Mouse (Mus musculus) inflammation-experienced regulatory T-cells, adult 6 months (primary cell): ENCODE measurements around the gene Vps35l. TPM values are rescaled to one million over a fixed set of nuclear protein-coding genes. Genes with fewer than 3 reads are reported as not detected.

Experiments used
- ATAC-seq: one replicate; pipeline ENCODE4 v1.8.0; 2017
- polyA plus RNA-seq, 3 experiments: library from polyadenylated mRNA; unstranded; fragments of 100-300 nt; shearing (Covaris generic); gene quantifications; one replicate each; pipeline ENCODE4 v1.2.1; 2017

The Vps35l gene
- polyA plus RNA-seq, 3 experiments from 2014 or later = 53.6 to 58.6 (median 55.6) TPM

GRCm38 (mm10) chr7:118821887-118822556, 82.0 kb downstream of the Vps35l start:
- ATAC-seq = no peak

GRCm38 (mm10) chr7:118824451-118824850, 84.4 kb downstream of the Vps35l start:
- ATAC-seq = no peak

- no peak for ATAC-seq
Observed at GRCm38 (mm10) chr7:118827975-118828416, 88.0 kb downstream of the Vps35l start.

- no peak for ATAC-seq
Observed at GRCm38 (mm10) chr7:118837901-118838300, 97.9 kb downstream of the Vps35l start.

GRCm38 (mm10) chr7:118841030-118841745, 101.2 kb downstream of the Vps35l start:
- ATAC-seq = no peak

GRCm38 (mm10) chr7:118841796-118842195, 101.8 kb downstream of the Vps35l start:
- no peak for ATAC-seq

GRCm38 (mm10) chr7:118842938-118843337, 102.9 kb downstream of the Vps35l start:
- ATAC-seq = no peak

GRCm38 (mm10) chr7:118845141-118845540, 105.1 kb downstream of the Vps35l start:
- ATAC-seq = no peak

- no peak for ATAC-seq
Observed at GRCm38 (mm10) chr7:118846329-118846728, 106.3 kb downstream of the Vps35l start.

- no peak for ATAC-seq
Observed at GRCm38 (mm10) chr7:118848796-118849195, 108.8 kb downstream of the Vps35l start.

- ATAC-seq = no peak
Observed at GRCm38 (mm10) chr7:118849543-118850250, 109.7 kb downstream of the Vps35l start.

- no peak for ATAC-seq
Observed at GRCm38 (mm10) chr7:118850676-118851290, 110.8 kb downstream of the Vps35l start.

GRCm38 (mm10) chr7:118851571-118851970, 111.5 kb downstream of the Vps35l start:
- no peak for ATAC-seq

- no peak for ATAC-seq
Observed at GRCm38 (mm10) chr7:118852611-118853010, 112.6 kb downstream of the Vps35l start.

- no peak for ATAC-seq
Observed at GRCm38 (mm10) chr7:118854606-118855005, 114.6 kb downstream of the Vps35l start.

GRCm38 (mm10) chr7:118855171-118855876, 115.3 kb downstream of the Vps35l start, which contains the start of gene Iqck:
Gene Iqck, plus strand, starts transcription at chr7:118855752.
- peak; percentile 98 for ATAC-seq

- ATAC-seq = peak; percentile 23
Observed at GRCm38 (mm10) chr7:118855877-118856304, 115.9 kb downstream of the Vps35l start, which contains the start of gene Knop1. Gene Knop1, minus strand, starts transcription at chr7:118856254.

GRCm38 (mm10) chr7:118858640-118859039, 118.6 kb downstream of the Vps35l start:
- ATAC-seq = no peak

- ATAC-seq = no peak
Observed at GRCm38 (mm10) chr7:118865362-118865761, 125.3 kb downstream of the Vps35l start.

GRCm38 (mm10) chr7:118879466-118880029, 139.5 kb downstream of the Vps35l start:
- no peak for ATAC-seq

GRCm38 (mm10) chr7:118883957-118884356, 143.9 kb downstream of the Vps35l start:
- ATAC-seq = no peak

GRCm38 (mm10) chr7:118884969-118885368, 144.9 kb downstream of the Vps35l start:
- ATAC-seq = no peak
